Mouse (Mus musculus): Measurements from ENCODE around the gene Calb2. TPM values are rescaled to one million over a fixed set of nuclear protein-coding genes. Genes with fewer than 3 reads are reported as not detected.

Gene Calb2
- total RNA-seq, 2 experiments from 2014 or later, result 25.8 to 44.1 TPM

GRCm38 (mm10) chr8:110134236-110134635 lies 33.8 kb downstream of the Calb2 start:
- intact Hi-C loops (cut with DNase I), result no loop called here
- DNase-seq, result peak; percentile 10

- intact Hi-C loops (cut with DNase I), result no loop called here
- DNase-seq, result peak; percentile 86
Observed at GRCm38 (mm10) chr8:110130537-110130936, 37.5 kb downstream of the Calb2 start.

GRCm38 (mm10) chr8:110119715-110120114 lies 48.3 kb downstream of the Calb2 start:
- DNase-seq, result peak; percentile 51
- intact Hi-C loops (cut with DNase I), result no loop called here

- intact Hi-C loops (cut with DNase I), result no loop called here
- no peak for DNase-seq
Observed at GRCm38 (mm10) chr8:110102653-110103052, 65.4 kb downstream of the Calb2 start, which contains the start of gene Gm17720. Gm17720 (minus strand) TSS chr8:110102753.

GRCm38 (mm10) chr8:110101676-110102075 lies 66.3 kb downstream of the Calb2 start:
- no peak for DNase-seq
- intact Hi-C loops (cut with DNase I), result no loop called here

GRCm38 (mm10) chr8:110100907-110101306 lies 67.1 kb downstream of the Calb2 start, which contains the start of gene Gm21964:
Gm21964 (plus strand) TSS chr8:110101207.
- no peak for DNase-seq
- intact Hi-C loops (cut with DNase I), result no loop called here

GRCm38 (mm10) chr8:110091869-110092268 lies 76.1 kb downstream of the Calb2 start:
- intact Hi-C loops (cut with DNase I), result no loop called here
- peak; percentile 56 for DNase-seq

Other genes starting within 250 kb of the Calb2 start
- under 1 TPM; 0.18 to 0.24 TPM for gene Marveld3, start 206.0 kb downstream of the Calb2 start, total RNA-seq (2021)
- not detected for gene Tat, start 177.8 kb downstream of the Calb2 start, total RNA-seq (2021)
- not detected for gene Chst4, start 128.5 kb downstream of the Calb2 start, total RNA-seq (2021)
- 10 to 100 TPM; 16.4 to 17.3 TPM for gene Zfp612, start 88.5 kb downstream of the Calb2 start, total RNA-seq (2021)
- not detected for gene Gm21964, start 67.0 kb downstream of the Calb2 start, total RNA-seq (2021)
- not detected for gene Gm17720, start 65.5 kb downstream of the Calb2 start, total RNA-seq (2021)
- gene Cmtr2, start 47.5 kb upstream of the Calb2 start, total RNA-seq (2021), result 1 to 10 TPM; 8.1 to 8.6 TPM
- under 1 TPM; 0.46 to 0.64 TPM for gene Hydin, start 98.8 kb upstream of the Calb2 start, total RNA-seq (2021)